Mouse (Mus musculus): ENCODE measurements around the gene Rims1.

DNA sequence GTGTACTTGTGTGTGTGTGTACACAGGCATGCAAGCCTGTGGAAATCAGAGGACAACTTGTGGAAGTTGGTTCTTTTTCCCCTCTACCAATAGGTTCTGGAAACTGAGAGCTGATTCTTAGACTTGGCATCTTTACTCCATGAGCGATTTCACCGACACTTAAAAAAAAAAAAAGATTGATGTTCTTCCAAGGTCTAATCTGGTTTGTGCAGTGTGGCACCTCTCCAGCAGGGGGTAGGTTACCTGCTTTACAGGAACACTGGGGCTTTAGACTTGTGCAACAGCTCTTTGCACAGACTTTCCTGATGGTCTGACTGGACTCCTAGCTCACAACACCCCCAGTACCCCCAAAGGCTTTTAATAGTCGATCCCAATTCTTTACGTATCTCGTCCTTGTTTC, 428.1 kb downstream of the Rims1 start:
- no peak for TF ChIP-seq CTCF (IDR thresholded peaks at IDR 0.05; ENCODE audit: control insufficient read depth, insufficient read depth, insufficient read length)
- TF ChIP-seq CEBPB (IDR thresholded peaks at IDR 0.05; ENCODE audit: low read depth), result no peak
- TF ChIP-seq MYOD1 (IDR thresholded peaks at IDR 0.05; ENCODE audit: control insufficient read depth, insufficient read length, low read depth), result no peak

Data from C2C12 (cell line).